Mouse (Mus musculus) bone marrow macrophage, adult 2 months (primary cell): ENCODE measurements around the gene Irx6.

Source experiments
- CTCF ChIP-seq: IDR thresholded peaks from 2 replicates; pipeline ENCODE4 v1.5.1; 2012; ENCODE audit warnings: low read depth, mild to moderate bottlenecking, low read length, moderate library complexity
- POLR2A ChIP-seq: IDR thresholded peaks from 2 replicates; pipeline ENCODE4 v1.6.1; 2012; ENCODE audit warnings: mild to moderate bottlenecking, low read depth, low read length, borderline replicate concordance

DNA sequence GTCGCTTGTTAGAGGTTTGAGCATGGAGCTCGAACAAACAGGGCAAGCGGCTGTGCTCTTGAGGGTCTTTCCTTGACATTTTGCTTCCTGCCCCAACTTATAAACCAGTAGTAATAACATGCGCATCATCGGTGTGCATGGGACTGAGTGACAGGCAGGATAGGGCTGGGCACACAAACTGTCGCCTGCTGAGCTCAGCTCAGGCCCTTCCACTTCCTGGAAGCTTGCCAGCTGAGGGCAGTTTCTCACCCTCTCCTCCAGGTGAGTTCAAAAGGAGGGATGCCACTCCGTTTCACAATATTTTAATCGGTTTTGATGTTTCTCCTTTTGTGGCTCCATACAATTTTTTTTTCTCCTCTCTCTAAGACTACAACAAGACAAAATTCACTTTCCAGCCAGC, 50.3 kb downstream of the Irx6 start:
- no peak for TF ChIP-seq CTCF
- TF ChIP-seq POLR2A, result no peak
